Mouse (Mus musculus): ENCODE measurements around the gene Zfp90. TPM values are rescaled to one million over a fixed set of nuclear protein-coding genes. Genes with fewer than 3 reads are reported as not detected.

Gene Zfp90
- total RNA-seq, 2 experiments from 2014 or later: 4.7 to 5.4 TPM

DNA sequence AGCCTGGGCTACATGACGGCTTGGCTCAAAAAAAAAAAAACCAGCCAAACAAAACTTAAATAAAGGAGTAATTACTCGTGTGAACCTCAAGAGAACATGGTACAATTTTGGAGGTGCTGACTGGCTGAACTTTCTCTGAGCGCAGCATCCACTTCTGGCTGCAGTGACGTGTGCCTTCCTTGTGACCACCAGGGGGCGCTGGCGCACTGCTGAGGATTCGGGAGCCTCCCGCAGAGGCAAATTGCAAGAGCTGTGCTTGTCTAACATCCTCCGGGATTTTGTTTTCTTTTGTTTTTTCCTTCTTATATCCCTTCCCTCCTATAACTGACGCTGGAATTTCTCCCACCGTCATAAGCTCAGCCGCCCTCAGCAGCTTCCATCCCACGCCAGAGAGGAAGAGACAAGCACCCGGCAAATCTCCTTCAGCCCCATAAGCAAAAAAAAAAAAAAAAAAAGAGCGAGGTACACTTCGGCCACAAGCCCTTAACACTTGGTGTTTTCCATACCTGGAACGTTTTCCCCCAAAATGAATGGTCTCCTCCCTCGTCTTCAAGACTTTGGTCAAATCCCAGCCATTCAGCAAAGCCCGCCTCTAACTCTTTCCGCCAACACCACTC lies 17.9 kb downstream of the Zfp90 start:
- peak; percentile 91 to 93 for DNase-seq

DNA sequence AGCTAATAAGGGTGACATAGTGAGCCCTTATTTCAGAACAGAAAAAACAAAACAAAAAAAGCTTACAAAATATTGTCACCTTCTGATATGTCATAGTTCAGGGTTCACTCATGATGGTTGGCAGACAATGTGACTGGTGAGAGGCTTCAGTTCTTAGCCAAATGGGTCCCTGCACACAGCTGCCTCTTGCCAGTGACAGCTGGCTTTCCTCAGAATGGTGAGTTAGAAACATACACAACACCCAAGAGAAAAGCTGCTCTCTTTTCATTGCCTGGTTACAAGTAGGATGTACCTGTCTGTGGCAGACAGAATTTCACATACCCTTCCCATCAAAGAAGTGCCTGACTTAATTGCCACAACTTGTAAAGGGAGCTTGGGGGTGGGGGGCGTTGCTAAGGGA lies 18.5 kb downstream of the Zfp90 start:
- no peak for DNase-seq

DNA sequence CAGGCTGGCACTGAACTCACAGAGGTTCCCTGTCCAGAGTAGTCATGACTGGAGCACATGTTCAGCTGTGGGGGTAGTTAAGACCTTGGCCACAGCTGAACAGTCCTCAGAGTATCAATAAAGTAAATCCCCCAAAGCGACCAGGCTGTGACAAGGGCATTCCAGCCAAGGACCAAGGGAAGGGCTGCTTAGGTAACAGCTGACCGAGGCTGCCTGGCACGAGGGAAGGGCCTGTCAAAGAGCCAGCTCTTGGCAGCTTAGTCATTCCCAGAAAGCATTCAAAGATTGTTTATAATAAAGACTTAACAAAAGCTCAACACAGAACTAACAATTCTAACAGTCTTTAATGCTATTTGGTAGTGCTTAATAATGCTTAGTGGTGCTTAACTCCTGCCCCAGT lies 22.7 kb downstream of the Zfp90 start:
- DNase-seq: peak; percentile 83 to 89

DNA sequence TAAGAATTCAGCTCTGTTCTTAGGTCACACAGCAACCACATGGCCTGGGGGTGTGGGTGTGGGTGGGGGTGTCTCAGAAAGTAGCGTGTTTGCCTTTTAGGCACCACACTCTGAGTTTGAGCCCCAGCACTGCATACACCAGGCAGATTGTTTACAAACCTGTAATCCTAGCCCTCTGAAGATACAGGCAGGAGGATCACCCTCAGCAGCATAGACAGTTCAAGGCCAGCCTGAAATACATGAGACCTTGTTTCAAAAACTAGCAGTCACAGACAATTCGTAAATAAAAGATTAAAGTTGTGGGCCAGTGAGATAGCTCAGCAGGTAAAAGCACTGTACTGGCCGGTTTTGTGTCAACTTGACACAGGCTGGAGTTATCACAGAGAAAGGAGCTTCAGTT lies 25.0 kb downstream of the Zfp90 start:
- no peak for DNase-seq

DNA sequence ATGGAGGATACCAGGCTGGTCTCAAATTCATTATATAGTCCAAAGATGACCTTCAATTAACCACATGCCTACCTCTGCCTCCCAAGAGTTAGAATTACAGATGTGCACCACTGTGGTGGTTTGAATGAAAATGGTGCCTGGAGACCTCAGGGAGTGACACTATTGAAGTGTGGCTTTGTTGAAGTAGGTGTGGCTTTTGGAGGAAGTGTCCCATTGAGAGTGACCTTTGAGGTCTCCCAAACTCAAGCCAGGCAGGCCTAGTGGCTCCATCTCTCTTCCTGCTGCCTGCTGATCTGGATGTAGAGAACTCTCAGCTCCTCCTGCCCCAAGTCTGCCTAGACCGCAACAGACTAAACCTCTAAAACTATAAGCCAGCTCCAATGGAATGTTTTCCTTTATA lies 27.6 kb downstream of the Zfp90 start:
- DNase-seq: no peak

DNA sequence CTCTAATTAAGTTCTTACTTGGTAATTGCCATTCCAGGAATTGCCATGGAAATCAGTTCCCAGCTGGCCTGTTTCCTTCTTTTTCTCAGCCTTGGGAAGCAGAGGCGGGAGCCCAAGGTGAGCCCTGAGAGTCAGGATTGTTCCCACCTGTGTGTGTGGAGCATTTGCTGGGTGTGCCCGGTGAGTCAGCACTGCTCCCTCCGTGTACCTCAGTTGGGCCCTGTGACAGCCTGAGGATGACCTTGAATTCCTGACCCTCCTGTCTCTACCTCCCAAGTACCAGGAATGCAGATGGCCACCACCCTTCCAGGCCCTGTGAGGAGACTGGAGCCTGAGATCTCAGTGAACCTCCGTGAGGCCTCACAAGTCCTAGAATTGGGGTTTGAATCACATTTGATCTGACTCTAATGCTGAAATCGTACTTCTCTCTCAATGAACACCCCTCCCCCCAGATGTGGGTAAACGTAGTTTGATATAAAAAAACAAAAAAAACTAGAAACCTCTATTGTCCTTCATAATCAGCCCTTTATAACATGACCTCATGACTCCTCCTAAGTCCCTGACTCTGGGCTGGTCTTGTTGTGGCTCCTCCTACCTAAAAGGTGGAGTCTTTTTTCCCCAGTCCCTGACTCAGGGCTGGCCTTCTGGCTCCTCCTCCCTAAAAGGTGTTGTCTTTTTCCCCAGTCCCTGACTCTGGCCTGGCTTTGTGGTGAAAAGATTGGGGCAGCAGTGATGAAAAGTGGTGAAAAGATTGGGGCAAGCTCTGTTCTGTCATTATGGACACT lies 36.4 kb downstream of the Zfp90 start:
- no peak for DNase-seq

DNA sequence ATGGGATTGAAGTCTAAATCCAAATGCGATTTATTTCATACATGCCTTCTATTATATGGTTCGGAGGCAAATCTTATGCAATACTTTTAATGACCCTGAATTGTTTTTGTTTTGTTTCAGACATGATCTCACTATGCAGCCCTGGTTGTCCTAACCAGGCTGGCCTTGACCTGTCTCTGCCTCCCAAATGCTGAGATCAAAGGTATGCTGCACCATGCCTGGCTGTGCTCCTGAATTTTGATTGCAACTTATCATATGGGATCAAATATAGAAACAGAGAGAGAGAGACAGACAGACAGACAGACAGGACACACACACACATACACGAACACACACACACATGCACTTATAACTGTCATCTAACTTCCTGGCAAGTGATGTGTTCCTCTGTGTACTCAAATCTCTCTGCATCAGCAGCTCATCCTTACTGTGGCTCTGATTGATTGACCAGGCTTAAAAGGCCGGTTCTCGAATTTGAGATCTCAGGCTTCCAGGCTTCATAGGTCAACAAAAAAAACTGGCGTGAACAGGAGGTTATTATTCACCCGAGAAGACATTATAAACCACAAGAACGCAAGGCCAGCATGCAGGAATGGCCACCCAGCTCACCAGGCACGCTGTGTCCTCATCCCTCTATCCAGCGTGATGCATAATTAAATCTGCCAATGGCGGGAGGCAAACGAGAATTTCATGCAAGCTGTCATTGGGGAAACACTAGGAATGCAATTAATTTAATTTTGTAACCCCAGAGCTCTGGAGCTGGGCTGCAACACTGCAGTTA lies 37.8 kb downstream of the Zfp90 start:
- peak; percentile 61 to 63 for DNase-seq

DNA sequence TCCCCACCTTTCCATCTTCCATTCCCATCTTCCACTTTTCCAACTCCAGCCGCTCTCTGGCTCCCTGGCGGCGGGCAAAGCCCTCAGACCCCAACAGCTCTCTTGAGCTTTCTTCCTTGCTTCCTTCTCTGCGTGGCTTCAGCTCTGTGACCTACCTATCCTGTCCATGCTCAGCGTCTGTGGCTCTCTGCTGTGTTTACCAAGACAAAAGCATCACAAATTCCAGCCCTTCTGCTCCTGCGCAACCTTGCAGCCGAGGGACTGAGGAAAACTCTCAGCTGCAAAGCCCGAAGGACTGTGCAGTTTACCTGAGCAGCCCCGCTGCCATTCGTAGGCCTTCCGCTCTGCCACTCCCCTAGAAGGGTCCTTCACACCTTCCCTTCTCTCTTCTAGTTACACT lies 38.9 kb downstream of the Zfp90 start:
- DNase-seq: no peak

DNA sequence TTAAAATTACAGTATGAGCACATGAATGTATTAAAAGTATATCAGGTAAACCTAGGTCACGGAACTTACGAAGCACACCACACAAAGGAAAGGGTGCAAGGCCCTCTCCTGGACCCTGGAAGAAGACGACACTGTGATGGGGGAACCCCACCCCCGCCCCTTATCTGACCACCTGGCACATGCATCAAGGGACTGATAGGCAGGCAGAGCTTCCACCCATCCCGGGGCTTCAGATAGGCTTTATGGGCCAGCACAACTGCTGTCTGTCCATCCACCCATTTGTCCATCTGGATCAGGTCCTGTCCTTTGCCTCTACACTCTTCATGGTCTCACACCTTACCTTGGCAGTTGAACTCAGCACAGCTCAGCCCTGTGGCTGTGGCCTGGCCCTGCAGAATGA lies 47.0 kb downstream of the Zfp90 start:
- no peak for DNase-seq

DNA sequence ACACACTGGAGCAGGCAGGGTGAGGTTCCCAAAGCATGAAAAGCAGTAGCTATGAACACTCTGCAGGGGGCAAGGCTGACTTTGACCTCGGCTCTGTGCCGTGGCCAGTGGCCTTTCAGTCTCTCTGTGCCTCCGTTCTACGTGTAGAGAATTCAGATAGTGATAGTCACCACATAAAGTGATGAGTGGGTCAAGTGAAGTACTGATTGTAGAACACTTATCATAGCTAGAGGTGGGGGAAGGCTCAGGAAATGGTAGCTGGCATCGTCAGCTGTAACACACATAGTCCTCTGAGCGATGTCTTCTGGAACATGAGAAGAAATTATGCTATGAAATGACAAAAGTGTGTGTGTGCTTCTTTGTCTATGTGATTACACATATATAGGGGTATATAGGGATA lies 48.7 kb downstream of the Zfp90 start:
- no peak for DNase-seq

DNA sequence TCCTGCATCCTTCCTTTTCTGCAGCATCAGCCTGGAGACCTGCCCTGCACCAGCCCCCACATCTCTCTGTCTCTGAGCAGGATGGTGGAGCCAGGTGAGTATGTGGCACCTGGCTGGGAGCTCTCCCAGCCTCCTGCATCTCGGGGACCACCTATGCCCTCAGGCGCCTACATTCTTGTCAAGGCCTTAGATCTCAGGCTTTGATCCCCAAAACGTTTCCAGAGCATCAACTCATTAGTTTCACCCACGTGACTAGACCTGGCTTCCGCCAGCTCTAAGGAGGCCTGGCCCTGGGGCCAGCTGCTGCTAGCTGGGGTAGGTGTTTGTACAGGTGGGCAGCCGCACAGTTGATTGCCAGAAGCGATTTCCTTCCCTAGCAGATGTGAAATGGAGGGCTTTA lies 54.4 kb downstream of the Zfp90 start:
- DNase-seq: no peak

DNA sequence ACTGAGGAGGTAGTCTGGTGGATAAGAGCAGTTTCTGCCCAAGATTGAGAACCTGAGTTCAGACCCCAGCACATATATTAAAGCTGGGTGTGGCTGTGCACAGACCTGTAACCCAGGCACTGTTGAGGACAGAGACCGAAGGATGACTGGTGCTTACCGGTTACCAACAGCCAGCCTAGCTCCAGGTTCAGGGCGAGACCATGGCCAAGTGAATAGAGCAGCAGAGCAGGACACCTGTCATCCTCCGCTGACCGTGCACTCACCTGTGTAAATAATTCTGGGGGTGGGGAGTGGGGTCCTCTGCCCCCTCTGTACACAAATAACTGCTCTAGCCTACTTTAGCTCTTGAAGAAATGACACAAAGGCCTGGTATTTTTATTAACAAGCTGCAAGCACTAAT lies 58.9 kb downstream of the Zfp90 start:
- no peak for DNase-seq

Other genes starting within 250 kb of the Zfp90 start
- 10 to 100 TPM; 28.4 to 33.1 TPM for gene Slc7a6, start 246.5 kb upstream of the Zfp90 start, total RNA-seq (2021)
- 10 to 100 TPM; 26.3 to 28.6 TPM for gene Slc7a6os, start 204.4 kb upstream of the Zfp90 start, total RNA-seq (2021)
- gene Prmt7, start 204.4 kb upstream of the Zfp90 start, total RNA-seq (2021): 10 to 100 TPM; 27.0 to 28.2 TPM
- gene Smpd3, start 77.3 kb upstream of the Zfp90 start, total RNA-seq (2021): 10 to 100 TPM in 1 of 2 experiments, 1 to 10 TPM in 1; 9.2 to 11.8 TPM
- not detected for gene 6030452D12Rik, start 85.2 kb downstream of the Zfp90 start, total RNA-seq (2021)
- under 1 TPM; 0.23 to 0.86 TPM for gene Cdh3, start 95.6 kb downstream of the Zfp90 start, total RNA-seq (2021)
- 100 to 1,000 TPM; 132 to 140 TPM for gene Gm10073, start 158.1 kb downstream of the Zfp90 start, total RNA-seq (2021)
- gene Cdh1, start 188.0 kb downstream of the Zfp90 start, total RNA-seq (2021): not detected

Data from adrenal gland, postnatal 36 days (tissue).